Comparison of ENCODE assay signal across 8 mouse cellular contexts in the genomic region with DNA sequence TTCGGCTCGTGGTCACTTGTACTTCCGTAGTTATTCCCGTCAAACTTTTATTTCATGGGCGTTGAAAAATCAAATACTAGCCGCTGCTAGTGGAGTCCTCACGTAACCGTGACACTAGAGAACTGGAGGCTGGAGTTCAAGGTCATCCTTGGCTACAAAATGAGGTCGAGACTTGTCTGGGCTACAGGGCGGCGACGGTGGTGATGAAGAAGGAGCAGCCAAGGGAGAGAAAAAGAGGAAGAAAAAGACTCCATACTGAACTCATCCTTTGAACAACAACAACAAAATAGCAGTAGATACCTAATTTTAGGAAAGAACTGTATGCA. TPM values are rescaled to one million over a fixed set of nuclear protein-coding genes. Genes with fewer than 3 reads are reported as not detected.
A peak's percentile ranks its signal among the peaks of the same experiment; 100 is the strongest.
DNase-seq lines count a peak whose midpoint lies in the region; ATAC-seq and TF ChIP-seq lines count a peak whose summit lies in the region.

No protein-coding gene starts in this region.

- TF ChIP-seq CTCF in lung, embryonic 14.5 days (IDR thresholded peaks at IDR 0.05; ENCODE audit: low read depth), result no peak

- peak overlapping the region; percentile 86 for H3K4me2 ChIP-seq in lung, embryonic 14.5 days
- H3K4me2 ChIP-seq in embryonic facial prominence, embryonic 11.5 days (ENCODE audit: low read depth, low read length), result peak overlapping the region; percentile 58
- peak overlapping the region; percentile 78 for H3K4me2 ChIP-seq in hindbrain, embryonic 13.5 days

- no peaks in the 10 kb centered on the region for H3K9me3 ChIP-seq in lung, embryonic 14.5 days (ENCODE audit: low read depth, low read length)
- H3K9me3 ChIP-seq in embryonic facial prominence, embryonic 11.5 days (replicated peaks; ENCODE audit: control insufficient read depth, low read length), result no peaks in the 10 kb centered on the region
- no peaks in the 10 kb centered on the region for H3K9me3 ChIP-seq in hindbrain, embryonic 13.5 days

- H3K4me1 ChIP-seq in lung, embryonic 14.5 days (ENCODE audit: insufficient read depth), result 0 out of 2 replicates have a peak, but pooled peaks cover 5% of the 10 kb centered on the region
- no peaks in the 10 kb centered on the region for H3K4me1 ChIP-seq in embryonic facial prominence, embryonic 11.5 days (ENCODE audit: control insufficient read depth, insufficient read depth, low read length)
- peaks cover 22% of the 10 kb centered on the region for H3K4me1 ChIP-seq in hindbrain, embryonic 13.5 days (replicated peaks)

- WGBS in lung, embryonic 14.5 days, result 1% methylated on average over 12 of the region's 12 CpGs
- WGBS in embryonic facial prominence, embryonic 11.5 days, result 2% methylated on average over 12 of the region's 12 CpGs
- under 1% methylated on average over 12 of the region's 12 CpGs for WGBS in hindbrain, embryonic 13.5 days

- ATAC-seq in lung, embryonic 14.5 days (ENCODE audit: insufficient read depth), result no peak
- no peak for ATAC-seq in embryonic facial prominence, embryonic 11.5 days (replicated peaks; ENCODE audit: insufficient number of reproducible peaks, low FRiP score, low TSS enrichment, low read depth)
- no peak; the same call in 1 of the 2 replicates for ATAC-seq in hindbrain, embryonic 13.5 days (ENCODE audit: low FRiP score)
- peak; percentile 36 for ATAC-seq in megakaryocyte-erythroid progenitor cell, adult 5-6 weeks (replicated peaks; ENCODE audit: low FRiP score, low TSS enrichment, poor library complexity, severe bottlenecking)

- DNase-seq in lung, embryonic 14.5 days, result no peak
- no peak for DNase-seq in lung, postnatal 14 days
- DNase-seq in embryonic facial prominence, embryonic 11.5 days (ENCODE audit: low spot score), result no peak
- no peak for DNase-seq in layer of hippocampus, postnatal 25 days (ENCODE audit: extremely low spot score in 1 of 2, low spot score in 1 of 2)
- no peak for DNase-seq in spleen, postnatal 10 days (ENCODE audit: low spot score in 2 of 2)
- no peak for DNase-seq in spleen, adult 18-20 months

- H3K9ac ChIP-seq in lung, embryonic 14.5 days, result peak overlapping the region; percentile 99
- H3K9ac ChIP-seq in embryonic facial prominence, embryonic 11.5 days (replicated peaks; ENCODE audit: low read length), result peak overlapping the region; percentile 98
- H3K9ac ChIP-seq in hindbrain, embryonic 13.5 days, result peak overlapping the region; percentile 98

- H3K27me3 ChIP-seq in lung, embryonic 14.5 days (ENCODE audit: insufficient read depth, low read length), result no peaks in the 10 kb centered on the region
- H3K27me3 ChIP-seq in embryonic facial prominence, embryonic 11.5 days (ENCODE audit: control insufficient read depth, insufficient read depth, low read length), result no peaks in the 10 kb centered on the region
- no peaks in the 10 kb centered on the region for H3K27me3 ChIP-seq in hindbrain, embryonic 13.5 days

- H3K4me3 ChIP-seq in lung, embryonic 14.5 days (ENCODE audit: low read depth, low read length), result peak overlapping the region; percentile 96
- H3K4me3 ChIP-seq in embryonic facial prominence, embryonic 11.5 days (ENCODE audit: low read depth, low read length), result peak overlapping the region; percentile 69
- peak overlapping the region; percentile 97 for H3K4me3 ChIP-seq in hindbrain, embryonic 13.5 days

- peaks cover 8% of the 10 kb centered on the region for H3K36me3 ChIP-seq in lung, embryonic 14.5 days (ENCODE audit: insufficient read depth)
- H3K36me3 ChIP-seq in embryonic facial prominence, embryonic 11.5 days (replicated peaks; ENCODE audit: control insufficient read depth, insufficient read depth, low read depth, low read length), result no peaks in the 10 kb centered on the region
- H3K36me3 ChIP-seq in hindbrain, embryonic 13.5 days, result peaks cover 4% of the 10 kb centered on the region

- H3K27ac ChIP-seq in lung, embryonic 14.5 days (ENCODE audit: low read depth), result peak overlapping the region; percentile 99
- peak overlapping the region; percentile 99 for H3K27ac ChIP-seq in embryonic facial prominence, embryonic 11.5 days (replicated peaks; ENCODE audit: low read depth, low read length)
- H3K27ac ChIP-seq in hindbrain, embryonic 13.5 days, result peak overlapping the region; percentile 99

RNA-seq across cellular contexts. Expression of a gene that starts 0.7 kb away (rescaled TPM):
- 46.6 and 46.8 TPM in 2 replicates for polyA plus RNA-seq in lung, embryonic 14.5 days (2014; fragmentation: Nextera tagmentation; extraction: Ambion mirVana)
- 33.7 and 36.9 TPM in 2 replicates for polyA plus RNA-seq in embryonic facial prominence, embryonic 11.5 days (2014; fragmentation: Nextera tagmentation; extraction: Ambion mirVana)
- 36.8 and 38.9 TPM in 2 replicates for polyA plus RNA-seq in hindbrain, embryonic 13.5 days (2015; fragmentation: Nextera tagmentation; extraction: Ambion mirVana)
- total RNA-seq in megakaryocyte-erythroid progenitor cell, adult 5-6 weeks (2014; fragmentation: Nextera tagmentation), result 87.4 and 132 TPM in 2 replicates
- total RNA-seq in megakaryocyte-erythroid progenitor cell, adult 5-6 weeks (2017), result 186 and 187 TPM in 2 replicates
- 10 to 100 TPM; 81.8 to 84.1 TPM for total RNA-seq in layer of hippocampus, postnatal 25 days (2021)
